Mouse (Mus musculus): Measurements from ENCODE around the gene Adsl.
"Not testable (repeated sequence)": the region's sequence is repeated elsewhere in the genome, so short reads cannot be mapped to it uniquely, and the experiment has no call there.

The Adsl gene

DNA sequence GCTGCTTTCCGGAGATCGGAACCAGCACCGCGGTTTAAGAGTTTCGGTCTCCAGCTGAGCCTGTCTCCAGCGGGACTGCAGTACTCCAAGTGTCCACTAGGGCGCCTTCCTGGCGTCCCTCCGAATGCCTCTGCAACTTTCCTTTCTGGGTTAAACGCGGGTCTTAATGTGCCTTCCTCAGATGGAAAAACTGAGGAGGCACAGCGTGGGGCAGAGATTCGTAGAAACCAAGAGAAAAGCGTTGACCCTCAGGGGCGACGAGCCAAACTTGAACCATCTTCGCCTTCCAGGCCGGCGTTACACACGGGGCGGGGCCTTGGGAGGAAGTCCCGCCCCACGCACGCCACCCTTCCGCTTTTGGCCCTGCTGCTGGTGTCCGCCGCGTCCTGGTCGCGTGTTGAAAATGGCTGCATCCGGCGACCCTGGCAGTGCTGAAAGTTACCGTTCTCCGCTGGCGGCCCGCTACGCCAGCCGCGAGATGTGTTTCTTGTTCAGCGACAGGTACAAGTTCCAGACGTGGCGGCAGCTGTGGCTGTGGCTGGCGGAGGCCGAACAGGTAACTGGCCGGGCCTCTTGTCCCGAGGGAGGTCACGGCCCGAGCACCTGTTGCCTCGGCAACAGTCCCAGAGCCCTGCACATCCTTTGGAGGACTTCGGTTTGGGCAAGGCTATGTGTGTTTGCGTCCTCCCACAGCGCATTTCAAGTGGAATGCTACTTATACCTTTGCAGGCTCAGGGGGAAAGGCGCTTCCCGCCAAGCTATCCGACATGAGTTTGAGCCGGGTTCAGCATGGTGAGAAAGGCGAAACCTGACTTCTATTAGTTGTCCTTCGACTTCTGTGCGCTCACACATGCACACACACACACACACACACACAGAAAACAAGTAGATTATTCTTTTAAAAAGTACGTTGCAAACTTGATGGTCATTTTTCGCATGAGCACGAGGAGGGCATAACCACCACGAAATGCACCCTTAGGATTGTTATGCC, at the start of gene Adsl:
TSS of gene Adsl (plus strand) at position 346 of the 991 bp plus-strand sequence.
- DNase-seq (ENCODE audit: low spot score in 2 of 2), result peak; percentile 76 to 89

DNA sequence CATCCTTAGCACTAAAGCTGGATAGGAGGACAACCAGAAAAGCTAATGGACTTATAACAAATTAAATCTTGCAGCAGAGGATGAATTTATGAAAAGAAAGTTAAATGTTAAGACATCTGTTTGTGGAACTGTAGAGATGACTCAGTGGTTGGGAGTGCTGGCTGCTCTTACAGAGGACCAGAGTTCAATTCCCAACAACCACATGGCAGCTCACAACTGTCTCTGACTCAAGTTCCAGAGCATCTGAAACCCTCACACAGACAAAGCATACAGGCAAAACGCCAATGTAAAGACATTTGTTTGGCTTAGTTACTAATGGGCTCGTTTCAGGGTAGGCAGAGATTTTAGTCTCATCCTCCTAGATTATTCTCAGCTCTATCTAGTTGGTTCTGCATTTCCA, 48.5 kb upstream of the Adsl start:
- no peak for DNase-seq (ENCODE audit: low spot score in 2 of 2)

DNA sequence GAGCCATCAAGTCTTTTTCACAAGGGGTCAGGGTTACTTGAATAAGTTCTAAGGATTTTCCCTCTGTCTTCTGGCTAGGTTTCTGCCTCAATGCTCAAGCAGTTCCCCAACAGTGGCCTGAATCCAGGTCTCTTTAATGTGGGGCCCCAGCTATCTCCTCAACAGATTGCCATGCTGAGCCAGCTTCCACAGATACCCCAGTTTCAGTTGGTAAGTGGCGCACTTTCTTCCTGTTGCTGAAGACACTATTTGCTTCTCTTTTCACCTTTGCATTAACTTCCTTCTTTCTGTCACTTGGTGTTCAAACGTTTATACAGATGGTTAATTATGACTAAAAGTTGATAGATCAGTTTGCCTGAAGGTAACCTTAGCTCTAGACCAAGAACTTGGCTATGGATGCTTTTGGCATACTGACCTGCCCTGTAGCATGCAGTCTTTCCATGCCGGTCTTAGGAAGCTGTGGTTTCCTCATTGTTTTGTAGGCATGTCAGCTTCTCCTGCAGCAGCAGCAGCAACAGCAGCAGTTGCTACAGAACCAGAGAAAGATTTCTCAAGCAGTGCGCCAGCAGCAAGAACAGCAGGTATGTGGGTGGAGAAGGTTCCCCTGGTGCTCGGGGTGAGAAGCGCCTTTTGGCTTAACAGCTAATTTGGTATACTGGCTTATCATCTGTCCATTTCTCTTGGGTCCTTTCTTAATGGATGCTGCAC, 46.3 kb upstream of the Adsl start:
- no peak for DNase-seq (ENCODE audit: low spot score in 2 of 2)

DNA sequence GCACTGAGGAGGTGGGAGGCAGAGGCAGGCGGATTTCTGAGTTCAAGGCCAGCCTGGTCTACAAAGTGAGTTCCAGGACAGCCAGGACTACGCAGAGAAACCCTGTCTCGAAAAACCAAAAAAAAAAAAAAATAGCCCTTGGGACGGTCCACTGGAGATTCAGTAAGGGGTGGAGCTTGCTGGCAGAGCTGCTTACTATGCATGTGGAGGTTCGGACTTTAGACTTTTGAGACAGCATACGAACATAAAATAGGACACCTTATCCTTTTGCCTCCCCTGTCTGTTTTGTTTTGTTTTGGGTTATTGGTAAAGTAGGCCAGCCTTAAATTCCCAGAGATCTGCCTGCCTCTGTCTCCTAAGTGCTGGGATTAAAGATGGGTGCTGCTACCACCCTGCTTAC, 43.5 kb upstream of the Adsl start:
- DNase-seq (ENCODE audit: low spot score in 2 of 2), result not testable (repeated sequence)

DNA sequence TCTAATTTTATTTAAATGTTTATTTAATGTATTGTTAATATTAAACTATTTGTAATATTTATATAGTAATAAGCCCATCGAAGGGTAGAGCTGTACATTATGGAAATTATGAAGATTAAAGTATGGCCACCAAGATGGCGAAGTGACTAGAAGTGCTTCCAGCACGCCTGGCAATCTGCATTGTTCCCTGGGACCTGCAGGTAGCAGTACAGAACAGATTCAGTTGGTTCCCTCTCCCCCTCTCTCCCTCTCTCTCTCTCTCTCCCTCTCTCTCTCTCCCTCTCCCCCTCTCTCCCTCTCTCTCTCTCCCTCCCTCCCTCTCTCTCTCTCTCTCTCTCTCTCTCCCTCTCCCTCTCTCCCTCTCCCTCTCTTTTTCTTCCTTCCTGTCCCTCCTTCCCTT, 38.1 kb upstream of the Adsl start:
- DNase-seq (ENCODE audit: low spot score in 2 of 2), result no peak

DNA sequence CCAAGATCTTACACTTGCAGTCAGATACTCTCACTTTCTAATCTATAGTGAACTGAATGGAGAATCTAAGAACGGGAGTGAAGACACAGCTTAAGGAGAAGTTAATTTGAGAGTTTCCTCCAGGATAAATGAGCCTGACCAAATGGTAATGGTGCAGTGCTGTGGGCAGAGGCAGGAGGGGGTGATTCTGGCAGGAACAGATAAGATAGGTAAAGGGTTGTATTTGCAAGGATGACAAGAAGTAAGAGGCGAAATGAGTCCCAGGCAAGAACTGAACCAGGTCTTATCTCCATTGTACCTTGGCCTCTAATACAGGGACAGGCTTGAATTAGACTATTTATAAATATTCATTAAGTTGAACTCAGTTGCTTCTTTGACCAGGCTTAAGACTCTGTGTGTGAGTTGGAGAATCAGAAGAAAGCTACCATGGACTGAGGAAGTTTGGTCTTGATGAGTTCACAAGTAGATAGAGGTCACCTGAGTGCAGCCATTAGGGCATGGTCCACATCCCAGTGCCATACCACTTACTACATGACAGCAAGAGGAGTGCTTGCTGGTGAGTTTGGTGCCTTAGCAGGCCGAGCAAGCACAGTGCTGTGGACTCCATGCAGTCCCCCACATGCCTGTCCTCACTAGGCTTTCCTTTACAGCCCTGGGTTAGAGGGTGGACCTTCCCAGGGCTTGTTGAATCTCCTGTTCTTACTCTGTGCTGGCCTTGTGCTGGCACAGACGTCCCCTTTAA, 37.3 kb upstream of the Adsl start:
- no peak for DNase-seq (ENCODE audit: low spot score in 2 of 2)

DNA sequence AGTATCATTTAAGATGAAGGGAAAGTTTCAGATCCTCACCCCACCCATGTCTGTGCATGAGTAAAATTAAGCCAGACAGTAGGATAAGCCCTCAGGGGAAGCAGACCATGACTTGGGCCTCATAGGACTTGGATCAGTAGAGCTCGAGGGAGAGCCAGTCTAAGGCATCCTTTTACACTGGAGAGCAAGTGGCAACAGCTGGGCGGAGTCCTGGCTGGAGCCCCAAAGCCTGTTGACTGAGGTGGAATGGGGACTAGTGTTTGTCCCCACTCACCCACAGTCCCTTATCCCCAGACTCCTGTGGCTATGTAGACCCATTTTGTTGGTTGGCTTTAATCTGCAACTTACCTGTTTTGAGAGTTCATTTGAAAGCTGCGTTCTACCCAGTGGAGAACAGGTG, 36.1 kb upstream of the Adsl start:
- DNase-seq (ENCODE audit: low spot score in 2 of 2), result no peak

DNA sequence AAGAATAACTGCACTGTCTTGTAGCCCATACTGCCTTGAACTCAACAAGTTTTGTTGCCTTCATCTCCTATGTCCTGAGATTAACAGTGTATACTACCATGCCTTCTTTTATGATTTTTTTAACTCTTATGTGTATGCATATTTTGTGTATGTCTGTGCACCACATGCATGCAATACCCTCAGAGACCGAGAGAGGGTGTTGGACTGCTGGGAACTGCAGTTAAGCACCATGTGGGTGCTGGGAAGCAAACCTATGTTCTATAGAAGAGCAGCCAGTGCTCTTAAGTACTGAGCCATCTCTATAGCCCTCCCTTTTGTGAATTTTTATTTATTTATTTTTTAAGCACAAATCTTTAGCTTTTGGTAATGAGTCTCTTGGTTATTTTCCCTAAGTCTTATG, 34.5 kb upstream of the Adsl start:
- no peak for DNase-seq (ENCODE audit: low spot score in 2 of 2)

DNA sequence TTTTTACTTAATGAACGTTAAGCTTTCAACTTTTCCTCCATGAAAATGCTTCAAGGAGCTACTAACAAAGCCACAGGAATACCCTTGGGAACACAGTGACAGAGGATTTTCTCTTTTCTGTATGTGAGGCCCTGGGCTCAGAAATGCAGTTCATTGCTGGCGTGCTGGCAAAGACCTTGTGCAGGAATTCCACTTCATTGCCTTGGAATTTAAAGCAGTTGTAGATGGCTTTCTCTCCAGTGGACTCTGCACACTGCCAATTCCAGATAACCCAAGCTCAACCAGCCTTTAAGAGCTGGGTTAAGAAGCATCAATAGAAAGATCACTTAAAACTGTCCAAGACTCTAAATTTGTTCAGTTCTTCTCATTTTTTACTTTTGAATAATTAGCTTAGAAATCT, 32.4 kb upstream of the Adsl start:
- DNase-seq (ENCODE audit: low spot score in 2 of 2), result no peak

DNA sequence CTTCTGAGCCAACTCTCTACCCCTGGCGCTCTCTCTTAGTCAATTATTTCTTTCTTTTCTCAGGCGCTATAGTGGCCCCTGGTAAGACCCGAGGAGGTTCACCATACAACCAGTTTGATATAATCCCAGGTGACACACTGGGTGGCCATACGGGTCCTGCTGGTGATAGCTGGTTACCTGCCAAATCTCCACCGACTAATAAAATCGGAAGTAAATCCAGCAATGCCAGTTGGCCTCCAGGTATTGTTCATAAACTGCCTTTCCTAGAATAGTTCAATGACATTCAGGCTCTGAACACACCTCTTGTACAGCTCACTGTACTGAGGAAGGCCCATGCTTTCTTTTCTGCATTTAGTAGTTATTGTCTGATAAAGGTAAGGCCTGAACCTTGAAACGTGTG, 31.7 kb upstream of the Adsl start:
- DNase-seq (ENCODE audit: low spot score in 2 of 2), result no peak

DNA sequence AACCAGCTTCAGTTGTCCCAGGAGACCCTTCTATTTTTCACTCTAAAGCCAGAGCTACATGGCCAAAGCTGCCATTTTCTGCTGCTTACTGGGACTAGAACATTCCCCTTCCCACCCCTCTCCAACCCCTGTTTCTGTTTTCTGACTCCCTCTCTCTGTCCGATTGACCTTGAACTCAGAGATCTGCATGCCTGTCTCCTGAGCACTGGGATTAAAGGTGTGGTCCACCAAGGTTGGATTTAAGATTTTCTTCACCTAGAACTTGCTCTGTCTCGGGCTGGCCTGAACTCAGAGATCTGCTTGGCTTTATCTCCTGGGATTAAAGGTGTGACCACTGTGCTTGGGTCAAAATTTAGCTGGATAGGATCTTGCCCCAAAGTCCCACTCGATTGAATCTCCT, 27.9 kb upstream of the Adsl start:
- DNase-seq (ENCODE audit: low spot score in 2 of 2), result no peak

DNA sequence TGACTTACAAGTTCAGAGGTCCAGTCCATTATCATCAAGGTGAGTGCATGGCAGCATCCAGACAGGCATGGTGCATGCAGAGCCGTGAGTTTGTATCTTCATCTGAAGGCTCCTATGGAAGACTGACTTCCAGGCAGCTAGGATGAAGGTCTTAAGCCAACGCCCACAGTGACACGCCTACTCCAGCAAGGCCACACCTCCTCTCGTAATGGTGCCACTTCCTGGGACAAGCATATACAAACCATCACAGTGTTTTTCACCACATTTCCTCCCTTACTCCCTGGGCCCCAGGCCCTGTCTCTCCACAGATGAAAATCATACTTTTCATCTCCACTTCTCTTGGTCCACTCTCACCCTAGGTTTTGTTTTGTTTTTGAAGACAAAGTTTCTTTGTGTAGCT, 26.5 kb upstream of the Adsl start:
- DNase-seq (ENCODE audit: low spot score in 2 of 2), result no peak

DNA sequence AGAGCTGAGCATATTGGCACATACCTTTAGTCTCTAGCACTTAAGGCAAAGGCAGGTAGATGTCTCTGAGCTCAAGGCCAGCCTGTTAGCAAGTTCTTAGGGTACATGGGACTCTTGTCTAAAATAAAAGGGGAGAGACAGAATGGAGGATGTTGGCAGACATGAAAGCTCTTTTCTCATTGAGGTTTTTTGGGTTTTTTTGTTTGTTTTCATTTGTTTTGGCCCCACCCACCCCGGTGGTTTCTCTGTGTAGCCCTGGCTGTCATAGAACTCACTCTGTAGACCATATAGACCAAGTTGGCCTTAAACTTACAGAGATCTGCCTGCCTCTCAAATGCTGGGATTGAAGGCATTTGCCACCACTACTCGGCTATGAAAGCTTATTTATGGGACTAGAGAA, 24.1 kb upstream of the Adsl start:
- no peak for DNase-seq (ENCODE audit: low spot score in 2 of 2)

DNA sequence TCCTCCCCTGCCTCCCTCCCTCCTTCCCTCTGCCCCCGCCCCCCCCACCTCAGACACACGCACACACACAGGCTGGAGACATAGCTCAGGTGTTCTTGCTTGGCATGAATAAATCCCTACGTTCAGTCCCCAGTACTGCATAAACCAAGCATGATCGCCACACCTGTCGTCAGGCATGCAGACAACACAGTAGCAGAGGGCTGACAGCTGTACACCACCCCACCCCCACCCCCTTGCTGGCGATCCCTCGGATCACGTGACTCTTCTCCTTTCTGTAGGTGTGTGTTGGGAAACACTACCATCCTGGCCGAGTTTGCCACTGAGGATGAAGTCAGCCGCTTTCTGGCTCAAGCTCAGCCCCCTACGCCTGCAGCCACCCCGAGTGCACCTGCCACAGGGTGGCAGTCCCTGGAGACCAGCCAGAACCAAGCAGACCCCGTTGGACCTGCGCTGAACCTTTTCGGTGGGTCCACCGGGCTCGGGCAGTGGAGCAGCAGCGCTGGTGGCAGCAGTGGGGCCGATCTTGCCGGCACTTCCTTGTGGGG, 19.4 kb upstream of the Adsl start:
- DNase-seq (ENCODE audit: low spot score in 2 of 2), result no peak

DNA sequence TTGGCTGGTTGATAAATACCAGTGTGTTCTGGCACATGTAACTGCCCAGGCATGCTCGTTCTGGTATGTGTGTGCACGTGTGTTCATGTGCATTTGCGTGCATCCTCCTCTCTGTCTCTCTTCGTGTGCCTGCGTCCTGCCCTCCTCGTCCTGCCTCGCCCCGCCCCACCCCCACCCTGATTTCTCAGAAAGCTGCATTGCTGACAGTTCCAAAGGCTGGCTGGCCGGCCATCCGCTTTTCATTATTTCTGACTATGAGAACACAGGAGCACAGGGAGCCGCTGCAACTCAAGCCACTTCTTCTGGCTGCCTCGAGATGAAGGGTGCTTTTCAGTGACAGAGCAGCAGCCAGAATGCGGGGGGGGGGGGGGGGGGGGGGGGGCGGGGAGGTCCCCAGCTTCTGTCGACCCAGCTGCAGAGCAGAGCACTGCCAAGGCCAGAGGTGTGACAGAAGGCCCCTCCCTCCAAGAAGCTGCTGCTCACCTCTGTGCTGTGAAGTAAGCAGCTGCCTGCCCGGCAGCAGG, 18.2 kb upstream of the Adsl start:
- no peak for DNase-seq (ENCODE audit: low spot score in 2 of 2)

DNA sequence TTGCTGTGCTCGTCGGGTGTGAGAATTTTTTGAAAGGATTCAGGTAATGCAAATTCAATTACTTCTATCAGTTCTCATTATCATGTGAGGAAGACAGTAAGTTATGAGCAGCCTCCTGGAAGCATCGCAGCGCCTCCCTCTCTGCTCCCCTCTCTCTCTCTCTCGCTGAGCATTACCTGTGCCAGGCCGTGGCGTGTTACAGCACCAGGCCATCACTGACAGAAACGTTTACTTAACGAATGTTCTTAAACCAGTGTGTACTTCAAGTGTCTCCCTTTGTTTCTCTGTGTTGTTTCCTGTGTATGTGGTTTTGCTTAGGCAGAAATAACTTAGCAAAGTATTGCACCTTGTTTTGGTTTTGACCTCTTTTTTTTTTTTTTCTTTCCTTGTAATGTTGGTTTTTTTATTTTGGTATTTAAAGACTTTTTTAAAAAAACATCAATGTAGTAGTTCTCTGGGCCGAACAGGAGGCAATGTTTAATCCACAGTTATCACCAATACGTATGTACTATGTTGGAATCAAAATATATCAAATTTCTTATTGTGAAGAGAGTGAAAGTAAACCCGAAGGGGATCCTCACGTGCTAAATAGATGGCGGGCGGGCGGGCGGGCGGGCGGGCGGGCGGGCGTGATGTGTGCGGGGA, 17.5 kb upstream of the Adsl start:
- DNase-seq (ENCODE audit: low spot score in 2 of 2), result not testable (repeated sequence)

DNA sequence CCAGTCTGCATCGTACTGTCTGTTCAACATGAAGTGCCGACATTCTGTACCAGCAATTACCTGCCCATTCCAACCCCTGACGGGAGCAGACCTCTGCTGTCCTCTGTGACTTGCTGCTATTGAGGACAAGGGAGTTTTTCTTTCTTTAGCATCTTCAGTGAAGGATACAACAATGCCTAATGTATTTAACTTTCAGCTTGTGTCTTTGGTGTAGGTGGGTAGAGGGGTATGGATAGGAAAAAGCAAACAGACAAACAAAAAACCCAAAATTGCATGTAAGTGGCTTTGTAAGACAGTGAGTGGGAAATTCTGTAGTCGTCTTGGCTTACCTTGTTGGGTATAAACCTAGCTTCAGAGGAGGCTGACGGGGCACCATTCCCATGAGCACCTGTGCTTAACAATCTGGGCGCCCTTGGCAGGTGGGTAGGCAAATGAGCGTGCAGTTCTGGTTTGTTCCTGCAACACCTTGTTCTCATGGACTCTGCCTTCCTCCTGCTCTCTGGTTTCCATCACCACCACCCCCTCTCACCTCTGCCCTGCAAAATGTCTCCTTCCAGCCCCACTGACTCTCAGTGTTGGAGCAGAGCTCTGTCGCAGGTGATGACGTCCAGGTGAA, 16.8 kb upstream of the Adsl start:
- DNase-seq (ENCODE audit: low spot score in 2 of 2), result no peak

DNA sequence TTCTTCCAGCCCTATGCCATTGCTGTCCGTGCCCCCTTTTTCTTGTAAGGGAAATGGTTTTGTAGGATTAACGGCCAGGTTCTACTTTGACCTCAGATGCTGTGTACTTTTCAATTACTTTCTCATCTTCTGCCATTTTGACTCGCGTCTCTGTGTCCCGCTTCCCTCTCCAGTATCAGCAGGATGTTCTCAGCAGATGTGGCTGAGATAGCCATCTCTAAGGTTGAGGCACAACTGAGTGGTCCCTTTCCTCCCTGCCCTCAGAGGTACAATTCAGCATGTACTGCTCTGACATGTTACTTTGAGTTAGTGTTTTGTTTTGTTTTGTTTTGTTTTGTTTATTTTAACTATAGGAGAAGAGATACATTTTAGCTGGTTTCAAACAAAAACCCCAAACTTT, 13.4 kb upstream of the Adsl start:
- DNase-seq (ENCODE audit: low spot score in 2 of 2), result no peak

DNA sequence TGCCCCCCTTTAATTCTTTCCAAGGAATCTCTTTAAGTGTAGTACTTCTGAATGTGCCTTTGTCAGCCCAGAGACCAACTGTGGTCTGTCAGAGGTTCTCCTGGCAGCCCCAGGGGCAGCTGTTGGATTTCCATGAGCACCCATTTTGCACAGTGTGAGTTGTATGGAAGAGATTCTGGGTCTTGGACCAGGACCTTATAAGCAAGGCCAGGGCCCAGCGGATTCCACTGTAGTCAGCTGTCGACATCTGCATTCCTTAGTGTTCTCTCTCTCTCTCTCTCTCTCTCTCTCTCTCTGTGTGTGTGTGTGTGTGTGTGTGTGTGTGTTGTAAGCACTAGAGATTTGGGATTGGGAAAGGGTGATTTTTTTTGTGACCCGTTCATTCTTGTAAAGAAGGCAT, 11.6 kb upstream of the Adsl start:
- DNase-seq (ENCODE audit: low spot score in 2 of 2), result no peak

DNA sequence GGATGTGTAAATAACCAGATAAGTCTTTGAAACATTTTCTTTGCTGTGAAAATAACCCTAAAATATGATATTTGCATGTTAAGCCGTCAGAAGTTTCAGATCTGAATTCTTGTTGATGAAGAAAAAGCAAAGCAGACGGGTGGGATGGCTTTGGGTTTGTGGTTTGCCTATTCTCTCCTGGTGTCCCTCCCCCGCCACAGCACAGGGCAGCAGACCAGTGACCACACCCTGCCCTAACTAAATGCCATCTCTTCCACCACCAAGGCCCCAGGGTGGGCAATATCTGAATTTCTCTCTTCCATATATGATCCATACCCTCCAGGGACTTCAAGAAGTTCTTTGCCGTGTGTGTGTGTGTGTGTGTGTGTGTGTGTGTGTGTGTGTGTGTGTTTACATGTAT, 9.7 kb upstream of the Adsl start:
- DNase-seq (ENCODE audit: low spot score in 2 of 2), result no peak

DNA sequence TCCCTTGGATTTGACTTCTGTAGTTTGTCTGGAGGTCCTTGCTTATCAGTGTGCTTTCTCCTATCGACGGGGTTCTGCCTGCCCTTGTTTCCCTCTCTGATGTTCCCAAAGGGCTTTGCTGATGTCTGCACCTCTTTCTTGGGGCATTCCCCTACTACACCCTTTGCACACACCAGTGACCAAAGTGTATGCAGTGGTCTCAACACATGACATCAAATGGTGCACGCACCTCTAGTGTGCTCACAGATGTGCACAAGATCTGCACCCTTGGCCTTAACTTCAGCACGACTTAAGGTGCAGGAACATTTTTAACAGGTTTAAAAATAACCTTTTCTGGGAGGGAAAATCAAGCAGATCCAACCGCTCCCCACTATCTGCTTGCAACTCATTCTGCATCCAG, 8.9 kb upstream of the Adsl start:
- DNase-seq (ENCODE audit: low spot score in 2 of 2), result no peak
